ENCODE assay signal across 9 mouse cellular contexts in genomic region chr13:23583387-23584068, GRCm38 (mm10). TPM values are rescaled to one million over a fixed set of nuclear protein-coding genes. Genes with fewer than 3 reads are reported as not detected.
DNase-seq lines count a peak whose midpoint lies in the region; ATAC-seq and TF ChIP-seq lines count a peak whose summit lies in the region.
"Had no signal": no experiment of that assay in that cellular context is flagged by ENCODE, and none has a peak within 500 bp of the region (broad histone marks: within the 10 kb centered on the region; RNA-seq: fewer than 3 reads in every experiment).

No protein-coding gene starts in this region.

- no peak for DNase-seq in gastrocnemius, adult 2 months
- DNase-seq in gastrocnemius, postnatal 14 days, result no peak
- DNase-seq in hindbrain, embryonic 14.5 days (ENCODE audit: low spot score), result no peak
- DNase-seq in natural killer cell, adult 2 months (ENCODE audit: low spot score in 2 of 2), result no peak
- DNase-seq in layer of hippocampus, postnatal 14 days (ENCODE audit: low spot score in 2 of 2), result no peak
- DNase-seq: left cerebral cortex, postnatal 4 days had no signal

- intact Hi-C loops in gastrocnemius, adult 2 months (cut with DNase I), result loop anchor here (5.0 kb wide), 5 partner anchors 39 to 179 kb away; partner anchors contain the start of genes Hist1h1a, Hist1h1e, Hist1h1t and Hist1h2af
- intact Hi-C loops in gastrocnemius, postnatal 14 days (cut with DNase I; ENCODE audit: low total_unique reads), result no loop called here

- H3K9me3 ChIP-seq in midbrain, embryonic 12.5 days, result no peaks in the 10 kb centered on the region
- H3K9me3 ChIP-seq in midbrain, embryonic 16.5 days (replicated peaks; ENCODE audit: control insufficient read depth, low read length, poor library complexity, severe bottlenecking), result no peaks in the 10 kb centered on the region
- no peaks in the 10 kb centered on the region for H3K9me3 ChIP-seq in hindbrain, embryonic 14.5 days (ENCODE audit: control insufficient read depth, low read length)
- H3K9me3 ChIP-seq in stomach, embryonic 14.5 days (ENCODE audit: control insufficient read depth, low read depth, low read length), result no peaks in the 10 kb centered on the region

- no peaks in the 10 kb centered on the region for H3K27me3 ChIP-seq in midbrain, embryonic 12.5 days
- no peaks in the 10 kb centered on the region for H3K27me3 ChIP-seq in midbrain, embryonic 16.5 days (ENCODE audit: control insufficient read depth, insufficient read depth, low read depth, low read length)
- H3K27me3 ChIP-seq in hindbrain, embryonic 14.5 days (ENCODE audit: control insufficient read depth, insufficient read depth, low read length), result no peaks in the 10 kb centered on the region
- H3K27me3 ChIP-seq in stomach, embryonic 14.5 days (ENCODE audit: control insufficient read depth, insufficient read depth, low read length), result no peaks in the 10 kb centered on the region

- ATAC-seq in midbrain, embryonic 12.5 days (ENCODE audit: low FRiP score, low read depth), result no peak
- no peak for ATAC-seq in midbrain, embryonic 16.5 days
- ATAC-seq in hindbrain, embryonic 14.5 days (ENCODE audit: low FRiP score), result no peak
- ATAC-seq in stomach, embryonic 14.5 days (ENCODE audit: insufficient number of reproducible peaks, insufficient read depth, low FRiP score, low read depth), result no peak

- no peak for TF ChIP-seq CTCF in gastrocnemius, adult 2 months (IDR thresholded peaks at IDR 0.05)

- H3K9ac ChIP-seq in midbrain, embryonic 12.5 days (replicated peaks), result no peak overlapping the region
- no peak overlapping the region for H3K9ac ChIP-seq in midbrain, embryonic 16.5 days (ENCODE audit: low read depth, low read length)
- no peak overlapping the region for H3K9ac ChIP-seq in hindbrain, embryonic 14.5 days
- H3K9ac ChIP-seq in stomach, embryonic 14.5 days (replicated peaks; ENCODE audit: low read depth, low read length), result 0 out of 2 replicates have a peak overlapping the region, but pooled peaks have one; percentile 11

- no peaks in the 10 kb centered on the region for H3K36me3 ChIP-seq in midbrain, embryonic 12.5 days
- no peaks in the 10 kb centered on the region for H3K36me3 ChIP-seq in midbrain, embryonic 16.5 days (ENCODE audit: control insufficient read depth, insufficient read depth, low read length)
- no peaks in the 10 kb centered on the region for H3K36me3 ChIP-seq in hindbrain, embryonic 14.5 days (replicated peaks; ENCODE audit: control insufficient read depth, insufficient read depth)
- H3K36me3 ChIP-seq in stomach, embryonic 14.5 days (ENCODE audit: control insufficient read depth, insufficient read depth, low read length), result no peaks in the 10 kb centered on the region

- peak overlapping the region; percentile 95 for H3K27ac ChIP-seq in gastrocnemius, adult 2 months
- H3K27ac ChIP-seq in midbrain, embryonic 12.5 days (replicated peaks), result peak overlapping the region; percentile 95
- no peak overlapping the region for H3K27ac ChIP-seq in midbrain, embryonic 16.5 days (ENCODE audit: low read length)
- H3K27ac ChIP-seq in hindbrain, embryonic 14.5 days, result no peak overlapping the region
- peak overlapping the region; percentile 96; the same call in 1 of the 2 replicates for H3K27ac ChIP-seq in stomach, embryonic 14.5 days (ENCODE audit: low read length)

- H3K4me2 ChIP-seq in midbrain, embryonic 12.5 days (replicated peaks), result peak overlapping the region; percentile 82
- H3K4me2 ChIP-seq in midbrain, embryonic 16.5 days (ENCODE audit: low read length), result no peak overlapping the region
- H3K4me2 ChIP-seq in hindbrain, embryonic 14.5 days (replicated peaks), result 0 out of 2 replicates have a peak overlapping the region, but pooled peaks have one; percentile 99
- no peak overlapping the region for H3K4me2 ChIP-seq in stomach, embryonic 14.5 days (replicated peaks; ENCODE audit: low read depth, low read length)

- H3K4me1 ChIP-seq in midbrain, embryonic 12.5 days, result peaks cover 34% of the 10 kb centered on the region
- peaks cover 26% of the 10 kb centered on the region for H3K4me1 ChIP-seq in midbrain, embryonic 16.5 days (ENCODE audit: control insufficient read depth, insufficient read depth, low read length)
- H3K4me1 ChIP-seq in hindbrain, embryonic 14.5 days (replicated peaks; ENCODE audit: control insufficient read depth, insufficient read depth, low read length), result peaks cover 36% of the 10 kb centered on the region
- peaks cover 21% of the 10 kb centered on the region; the same call in 1 of the 2 replicates for H3K4me1 ChIP-seq in stomach, embryonic 14.5 days (ENCODE audit: control insufficient read depth, insufficient read depth, low read length)

- no peak overlapping the region for H3K4me3 ChIP-seq in gastrocnemius, adult 2 months
- H3K4me3 ChIP-seq in midbrain, embryonic 12.5 days, result no peak overlapping the region
- no peak overlapping the region for H3K4me3 ChIP-seq in midbrain, embryonic 16.5 days (ENCODE audit: low read depth, low read length)
- H3K4me3 ChIP-seq in hindbrain, embryonic 14.5 days (replicated peaks; ENCODE audit: low read length), result no peak overlapping the region
- H3K4me3 ChIP-seq in stomach, embryonic 14.5 days (ENCODE audit: low read depth, low read length), result no peak overlapping the region

RNA-seq across cellular contexts. Expression of gene Hist1h4d, which starts 2.1 kb away (rescaled TPM):
- total RNA-seq in gastrocnemius, adult 2 months (2021), result 10 to 100 TPM; 31.0 to 36.0 TPM
- 10 to 100 TPM; 88.4 to 95.8 TPM for total RNA-seq in gastrocnemius, postnatal 14 days (2021)
- polyA plus RNA-seq in midbrain, embryonic 12.5 days (2016; fragmentation: Nextera tagmentation; extraction: Ambion mirVana), result 109 and 113 TPM in 2 replicates
- polyA plus RNA-seq in midbrain, embryonic 16.5 days (2015; fragmentation: Nextera tagmentation; extraction: Ambion mirVana), result 21.8 and 27.6 TPM in 2 replicates
- 29.1 and 37.2 TPM in 2 replicates for polyA plus RNA-seq in hindbrain, embryonic 14.5 days (2014; fragmentation: Nextera tagmentation; extraction: Ambion mirVana)
- polyA plus RNA-seq in stomach, embryonic 14.5 days (2014; fragmentation: Nextera tagmentation; extraction: Ambion mirVana), result 99.6 and 119 TPM in 2 replicates
- 100 to 1,000 TPM; 128 to 149 TPM for total RNA-seq in layer of hippocampus, postnatal 14 days (2021)

RNA-seq across cellular contexts. Expression of gene Hist1h3d, which starts 8.0 kb away (rescaled TPM):
- total RNA-seq in gastrocnemius, adult 2 months (2021), result 1 to 10 TPM; 2.0 to 3.0 TPM
- total RNA-seq in gastrocnemius, postnatal 14 days (2021), result 10 to 100 TPM; 13.5 to 15.2 TPM
- 4.6 and 5.4 TPM in 2 replicates for polyA plus RNA-seq in midbrain, embryonic 12.5 days (2016; fragmentation: Nextera tagmentation; extraction: Ambion mirVana)
- 0.53 and 0.60 TPM in 2 replicates for polyA plus RNA-seq in midbrain, embryonic 16.5 days (2015; fragmentation: Nextera tagmentation; extraction: Ambion mirVana)
- 1.4 and 2.2 TPM in 2 replicates for polyA plus RNA-seq in hindbrain, embryonic 14.5 days (2014; fragmentation: Nextera tagmentation; extraction: Ambion mirVana)
- polyA plus RNA-seq in stomach, embryonic 14.5 days (2014; fragmentation: Nextera tagmentation; extraction: Ambion mirVana), result 11.2 and 16.2 TPM in 2 replicates
- 10 to 100 TPM; 11.1 to 12.1 TPM for total RNA-seq in layer of hippocampus, postnatal 14 days (2021)

RNA-seq across cellular contexts. Expression of gene Hist1h2ad, which starts 9.3 kb away (rescaled TPM):
- 1 to 10 TPM; 1.0 to 1.3 TPM for total RNA-seq in gastrocnemius, adult 2 months (2021)
- 10 to 100 TPM; 13.9 to 14.8 TPM for total RNA-seq in gastrocnemius, postnatal 14 days (2021)
- 1.8 and 2.5 TPM in 2 replicates for polyA plus RNA-seq in midbrain, embryonic 12.5 days (2016; fragmentation: Nextera tagmentation; extraction: Ambion mirVana)
- polyA plus RNA-seq in midbrain, embryonic 16.5 days (2015; fragmentation: Nextera tagmentation; extraction: Ambion mirVana), result not detected in 2 replicates
- 0.77 TPM in 1 of 2 replicates, not detected in the other for polyA plus RNA-seq in hindbrain, embryonic 14.5 days (2014; fragmentation: Nextera tagmentation; extraction: Ambion mirVana)
- 4.1 and 6.2 TPM in 2 replicates for polyA plus RNA-seq in stomach, embryonic 14.5 days (2014; fragmentation: Nextera tagmentation; extraction: Ambion mirVana)
- total RNA-seq in layer of hippocampus, postnatal 14 days (2021), result 1 to 10 TPM; 1.1 to 9.9 TPM

RNA-seq across cellular contexts. Expression of gene Hist1h2bf, which starts 9.5 kb away (rescaled TPM):
- 1 to 10 TPM; 3.6 to 3.8 TPM for total RNA-seq in gastrocnemius, adult 2 months (2021)
- 10 to 100 TPM; 47.0 to 49.6 TPM for total RNA-seq in gastrocnemius, postnatal 14 days (2021)
- 4.5 and 5.1 TPM in 2 replicates for polyA plus RNA-seq in midbrain, embryonic 12.5 days (2016; fragmentation: Nextera tagmentation; extraction: Ambion mirVana)
- polyA plus RNA-seq in midbrain, embryonic 16.5 days (2015; fragmentation: Nextera tagmentation; extraction: Ambion mirVana), result not detected in 2 replicates
- polyA plus RNA-seq in hindbrain, embryonic 14.5 days (2014; fragmentation: Nextera tagmentation; extraction: Ambion mirVana), result 0.91 and 1.8 TPM in 2 replicates
- polyA plus RNA-seq in stomach, embryonic 14.5 days (2014; fragmentation: Nextera tagmentation; extraction: Ambion mirVana), result 7.1 and 7.3 TPM in 2 replicates
- total RNA-seq in layer of hippocampus, postnatal 14 days (2021), result 10 to 100 TPM; 32.6 to 42.1 TPM

RNA-seq across cellular contexts. Expression of gene Hist1h2bg, which starts 12.3 kb away (rescaled TPM):
- 1 to 10 TPM; 2.9 to 7.6 TPM for total RNA-seq in gastrocnemius, adult 2 months (2021)
- 100 to 1,000 TPM; 102 to 113 TPM for total RNA-seq in gastrocnemius, postnatal 14 days (2021)
- polyA plus RNA-seq in midbrain, embryonic 12.5 days (2016; fragmentation: Nextera tagmentation; extraction: Ambion mirVana), result 13.0 and 13.8 TPM in 2 replicates
- polyA plus RNA-seq in midbrain, embryonic 16.5 days (2015; fragmentation: Nextera tagmentation; extraction: Ambion mirVana), result 0.36 and 0.86 TPM in 2 replicates
- polyA plus RNA-seq in hindbrain, embryonic 14.5 days (2014; fragmentation: Nextera tagmentation; extraction: Ambion mirVana), result 0.94 and 2.3 TPM in 2 replicates
- 11.0 and 12.6 TPM in 2 replicates for polyA plus RNA-seq in stomach, embryonic 14.5 days (2014; fragmentation: Nextera tagmentation; extraction: Ambion mirVana)
- total RNA-seq in layer of hippocampus, postnatal 14 days (2021), result 10 to 100 TPM; 93.3 to 96.2 TPM

Comparison
In these comparisons a context has a peak if more than half of its experiments do, and no peak if none do; other contexts are left out.
1. H3K27ac ChIP-seq: peak in gastrocnemius, adult 2 months (single experiment), midbrain, embryonic 12.5 days (single experiment) and stomach, embryonic 14.5 days (single experiment); none in midbrain, embryonic 16.5 days (single experiment) and hindbrain, embryonic 14.5 days (single experiment).
2. H3K4me2 ChIP-seq: peak in midbrain, embryonic 12.5 days (single experiment) and hindbrain, embryonic 14.5 days (single experiment); none in midbrain, embryonic 16.5 days (single experiment) and stomach, embryonic 14.5 days (single experiment).